Mouse (Mus musculus): ENCODE data around the gene Gm49392.

Gene Gm49392

GRCm38 (mm10) chr13:60812768-60813167 lies 83.9 kb downstream of the Gm49392 start:
- no peaks in the 10 kb centered on the region for H3K36me3 ChIP-seq (ENCODE audit: insufficient read depth, low read length)
- H3K9me3 ChIP-seq (ENCODE audit: low read length), result no peaks in the 10 kb centered on the region
- H3K4me1 ChIP-seq (replicated peaks; ENCODE audit: low read depth, low read length), result no peaks in the 10 kb centered on the region
- no peak for TF ChIP-seq NANOG (IDR thresholded peaks at IDR 0.05; ENCODE audit: borderline replicate concordance, low read length)
- TF ChIP-seq CTCF (conservative IDR thresholded peaks at IDR 0.05; ENCODE audit: low read length), result no peak
- no peak for TF ChIP-seq POU5F1 (IDR thresholded peaks at IDR 0.05; ENCODE audit: borderline replicate concordance, low read length)
- no peak overlapping the region for H3K4me3 ChIP-seq (replicated peaks; ENCODE audit: low read length)
- H3K27me3 ChIP-seq (ENCODE audit: insufficient read depth, low read length), result no peaks in the 10 kb centered on the region

- H3K27me3 ChIP-seq (ENCODE audit: insufficient read depth, low read length), result 0 out of 2 replicates have a peak, but pooled peaks cover 2% of the 10 kb centered on the region
- H3K4me3 ChIP-seq (replicated peaks; ENCODE audit: low read length), result no peak overlapping the region
- TF ChIP-seq NANOG (IDR thresholded peaks at IDR 0.05; ENCODE audit: borderline replicate concordance, low read length) (no peak), CTCF (conservative IDR thresholded peaks at IDR 0.05; ENCODE audit: low read length) (no peak), POU5F1 (IDR thresholded peaks at IDR 0.05; ENCODE audit: borderline replicate concordance, low read length) (no peak)
- H3K36me3 ChIP-seq (ENCODE audit: insufficient read depth, low read length), result no peaks in the 10 kb centered on the region
- H3K4me1 ChIP-seq (replicated peaks; ENCODE audit: low read depth, low read length), result no peaks in the 10 kb centered on the region
- no peaks in the 10 kb centered on the region for H3K9me3 ChIP-seq (ENCODE audit: low read length)
Observed at GRCm38 (mm10) chr13:60809690-60810089, 87.0 kb downstream of the Gm49392 start.

GRCm38 (mm10) chr13:60802749-60803148 lies 93.9 kb downstream of the Gm49392 start, which contains the start of gene Ctsll3:
Ctsll3 (minus strand) TSS chr13:60802849.
- Histone ChIP-seq H3K4me3 (replicated peaks; ENCODE audit: low read length) (no peak within 1 kb of the TSS), H3K9me3 (ENCODE audit: low read length) (no peaks in the 10 kb centered on the region), H3K27me3 (ENCODE audit: insufficient read depth, low read length) (0 out of 2 replicates have a peak, but pooled peaks cover 2% of the 10 kb centered on the region), H3K4me1 (replicated peaks; ENCODE audit: low read depth, low read length) (no peaks in the 10 kb centered on the region), H3K36me3 (ENCODE audit: insufficient read depth, low read length) (no peaks in the 10 kb centered on the region)
- no peak for TF ChIP-seq NANOG (IDR thresholded peaks at IDR 0.05; ENCODE audit: borderline replicate concordance, low read length)
- TF ChIP-seq POU5F1 (IDR thresholded peaks at IDR 0.05; ENCODE audit: borderline replicate concordance, low read length), result no peak
- no peak for TF ChIP-seq CTCF (conservative IDR thresholded peaks at IDR 0.05; ENCODE audit: low read length)
